Mouse (Mus musculus) bone marrow, adult 2 months (tissue): ENCODE results near the gene Prkcq.

ENCODE experiments used
- CTCF ChIP-seq: fragments of 200-500 bp; IDR thresholded peaks from 2 replicates; pipeline ENCODE4 v1.5.1; 2011; ENCODE audit warnings: low read length, control low read depth; ENCODE audit not compliant: control insufficient read depth, insufficient read depth
- POLR2A ChIP-seq: fragments of 200-500 bp; IDR thresholded peaks from 2 replicates; pipeline ENCODE4 v1.6.1; 2011; ENCODE audit warnings: low read depth, mild to moderate bottlenecking, control low read depth, low read length, borderline replicate concordance; ENCODE audit not compliant: control insufficient read depth

GRCm38 (mm10) chr2:11196952-11197559 lies 25.1 kb downstream of the Prkcq start:
- TF ChIP-seq POLR2A = no peak
- no peak for TF ChIP-seq CTCF
